Mouse (Mus musculus) cerebellum, postnatal 10 days (tissue): ENCODE results near the gene Olfr1180.
"Not testable (repeated sequence)": the region's sequence is repeated elsewhere in the genome, so short reads cannot be mapped to it uniquely, and the experiment has no call there.

Experiments
- DNase-seq, 2 experiments: peaks; one replicate each; pipeline ENCODE4 v3.0.0; 2021; ENCODE audit warnings: mixed read lengths in 2 of 2

Olfr1180 gene

GRCm38 (mm10) chr2:88419051-88419450 is at the start of gene Olfr1180:
Gene Olfr1180, minus strand, starts transcription at chr2:88419151.
- no peak for DNase-seq

GRCm38 (mm10) chr2:88454567-88454966 is 35.6 kb upstream of the Olfr1180 start, which contains the start of gene Olfr1183:
Gene Olfr1183, plus strand, starts transcription at chr2:88454867.
- not testable (repeated sequence) for DNase-seq

- no peak for DNase-seq
Measured at GRCm38 (mm10) chr2:88449031-88449430, 30.1 kb upstream of the Olfr1180 start, which contains the start of gene Gm13757. Gene Gm13757, minus strand, starts transcription at chr2:88449131.

GRCm38 (mm10) chr2:88426071-88426470 is 7.1 kb upstream of the Olfr1180 start, which contains the start of gene Olfr1181:
Gene Olfr1181, minus strand, starts transcription at chr2:88426171.
- DNase-seq, result no peak

DNA sequence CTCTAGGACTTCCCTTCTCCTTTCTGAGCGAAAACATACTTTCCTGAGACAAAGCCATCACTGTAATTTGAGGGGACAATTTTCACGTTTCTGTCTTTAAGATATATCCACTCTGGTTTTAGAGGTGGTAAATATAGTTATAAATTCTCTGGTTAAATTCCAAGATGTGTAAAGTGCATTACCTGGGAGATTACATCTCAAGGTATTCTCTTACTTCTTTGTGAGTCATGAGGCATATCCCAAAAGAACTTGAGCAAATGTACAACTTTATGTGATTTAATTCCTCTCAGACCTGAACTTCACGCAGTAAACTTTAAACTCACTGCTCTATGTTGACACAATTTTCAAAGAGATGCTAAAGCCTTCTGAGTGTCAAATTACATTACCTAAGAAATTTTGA is 12.6 kb downstream of the Olfr1180 start, which contains the start of gene Olfr1179:
Olfr1179 (minus strand) TSS at position 101 of the 400 bp plus-strand sequence.
- DNase-seq, result no peak

DNA sequence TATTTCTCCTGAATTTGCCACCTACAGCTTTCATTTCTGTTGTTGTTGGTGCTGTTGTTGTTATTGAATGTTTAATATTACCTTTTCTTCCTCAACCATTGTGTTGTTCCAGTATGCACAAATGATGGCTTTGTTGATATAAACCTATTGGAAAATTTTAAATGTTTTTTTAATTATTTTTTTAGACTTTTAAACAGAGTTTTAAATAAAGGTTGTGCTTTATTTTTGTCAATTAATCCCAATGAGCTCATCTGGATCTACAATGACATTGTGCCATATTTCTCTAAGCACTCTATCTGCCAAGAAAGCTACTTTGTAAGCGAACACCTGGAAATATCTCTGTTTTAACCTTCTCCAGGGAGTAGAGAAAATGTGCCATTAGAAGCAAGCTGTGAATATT is 32.2 kb downstream of the Olfr1180 start, which contains the start of gene Olfr1178:
Olfr1178 (plus strand) TSS at position 301 of the 400 bp plus-strand sequence.
- no peak for DNase-seq
